Mouse (Mus musculus) neural tube, postnatal 0 days (tissue): Measurements from ENCODE around the gene Cldn7. TPM values are rescaled to one million over a fixed set of nuclear protein-coding genes. Genes with fewer than 3 reads are reported as not detected.
A peak's percentile ranks its signal among the peaks of the same experiment; 100 is the strongest.

Experiments used
- microRNA counts: library from miRNA; unstranded; fragments of <30 nt; microRNA quantifications from one replicate; lab custom pipeline; 2015
- microRNA-seq: library from miRNA; unstranded; fragments of <30 nt; microRNA quantifications from one replicate; pipeline ENCODE4, GENCODE M21; 2016
- polyA plus RNA-seq: library from polyadenylated mRNA; unstranded; fragments of >200 nt; fragmentation: Nextera tagmentation; extraction: Ambion mirVana; gene quantifications from 2 replicates; pipeline ENCODE4 v1.2.1, GENCODE M21; 2015

Cldn7 gene
- polyA plus RNA-seq, result not detected in 2 replicates

GRCm38 (mm10) chr11:69964650-69965270, at the start of gene Cldn7:
TSS of gene Cldn7 (plus strand) at chr11:69964779.

DNA sequence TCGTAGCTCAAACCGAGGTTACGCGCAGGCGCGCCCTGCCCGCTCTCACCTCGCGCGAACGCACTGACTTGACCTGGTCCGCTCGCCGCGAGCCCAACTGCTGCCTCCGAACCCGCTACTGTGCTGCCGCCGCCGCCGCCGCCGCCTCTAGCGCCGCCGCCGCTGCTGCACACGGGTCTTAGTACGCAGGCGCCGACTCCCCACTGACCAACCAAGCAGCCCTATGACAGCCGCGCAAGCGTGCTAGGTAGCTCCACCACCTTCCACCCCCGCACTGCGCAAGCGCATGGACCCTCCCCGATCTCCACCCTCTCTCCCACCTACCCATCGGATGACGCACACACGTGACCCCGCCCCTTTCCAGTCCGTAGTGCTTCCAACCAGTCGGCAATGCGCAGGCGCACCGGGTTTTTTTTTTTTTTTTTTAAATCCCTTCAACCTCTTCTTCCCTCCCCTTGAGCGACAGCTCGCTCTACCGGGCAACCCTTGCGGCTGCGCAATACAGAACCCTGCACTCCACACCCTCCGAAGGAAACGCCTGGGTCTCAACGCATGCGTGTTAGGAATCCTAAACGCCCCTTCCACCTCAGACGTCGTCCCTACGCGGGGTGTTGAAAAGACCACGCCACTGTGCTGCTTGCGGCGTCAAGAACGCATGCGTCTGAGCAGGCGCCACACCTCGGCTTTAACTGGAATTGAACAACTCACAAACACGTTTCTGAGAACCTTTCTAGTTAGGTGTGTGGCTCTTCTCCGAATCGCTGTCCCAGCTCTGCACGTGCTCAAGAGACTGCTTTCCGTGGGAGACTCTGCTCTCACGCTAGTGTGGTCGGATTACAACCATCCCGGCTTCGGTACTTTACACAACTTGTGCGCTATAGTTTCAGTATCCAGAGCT, 43.2 kb upstream of the Cldn7 start, which contains the start of gene Eif5a:
Gene Eif5a (minus strand): TSS at position 845 of the 898 bp plus-strand sequence.

DNA sequence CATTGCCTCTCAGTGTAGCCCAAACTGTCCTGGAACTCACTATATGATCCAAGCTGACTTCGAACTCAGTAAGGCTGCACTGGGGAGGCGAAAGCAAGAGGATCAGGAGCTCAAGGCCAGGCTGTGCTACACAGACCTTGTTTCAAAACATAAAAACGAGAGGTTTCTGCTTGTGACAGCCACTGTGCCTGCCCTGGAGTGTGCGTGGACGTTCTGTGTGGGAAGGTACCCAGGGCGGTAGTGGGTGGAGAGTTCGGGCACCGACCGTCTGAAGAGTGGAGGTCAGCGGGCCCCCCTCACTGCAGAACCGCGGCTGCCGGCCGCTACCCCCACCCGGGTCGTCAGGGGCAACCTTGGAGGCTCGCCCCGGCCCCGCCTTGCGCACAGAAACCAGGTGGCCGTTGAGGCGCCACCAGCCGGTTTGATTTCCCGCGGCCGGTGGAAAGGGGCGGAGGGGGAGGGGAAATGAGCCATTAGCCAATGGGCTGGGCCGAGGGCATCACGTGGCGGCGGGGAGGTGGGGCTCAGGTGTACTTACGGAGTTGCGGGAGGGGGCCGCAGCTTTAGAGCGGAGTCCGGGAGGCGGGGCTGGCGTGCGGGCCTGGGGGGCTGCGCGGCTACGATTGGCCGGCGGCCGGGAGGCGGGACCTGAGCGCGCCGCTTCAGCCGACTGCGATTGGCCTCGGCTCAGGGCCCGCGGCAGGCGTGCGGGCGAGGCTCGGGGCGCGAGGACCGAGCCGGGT, 29.3 kb upstream of the Cldn7 start, which contains the start of gene Ybx2:
Gene Ybx2 (plus strand): TSS at position 660 of the 743 bp plus-strand sequence.

GRCm38 (mm10) chr11:69948066-69948762, 16.4 kb upstream of the Cldn7 start, which contains the start of gene Slc2a4:
TSS of gene Slc2a4 (minus strand) at chr11:69948188.

DNA sequence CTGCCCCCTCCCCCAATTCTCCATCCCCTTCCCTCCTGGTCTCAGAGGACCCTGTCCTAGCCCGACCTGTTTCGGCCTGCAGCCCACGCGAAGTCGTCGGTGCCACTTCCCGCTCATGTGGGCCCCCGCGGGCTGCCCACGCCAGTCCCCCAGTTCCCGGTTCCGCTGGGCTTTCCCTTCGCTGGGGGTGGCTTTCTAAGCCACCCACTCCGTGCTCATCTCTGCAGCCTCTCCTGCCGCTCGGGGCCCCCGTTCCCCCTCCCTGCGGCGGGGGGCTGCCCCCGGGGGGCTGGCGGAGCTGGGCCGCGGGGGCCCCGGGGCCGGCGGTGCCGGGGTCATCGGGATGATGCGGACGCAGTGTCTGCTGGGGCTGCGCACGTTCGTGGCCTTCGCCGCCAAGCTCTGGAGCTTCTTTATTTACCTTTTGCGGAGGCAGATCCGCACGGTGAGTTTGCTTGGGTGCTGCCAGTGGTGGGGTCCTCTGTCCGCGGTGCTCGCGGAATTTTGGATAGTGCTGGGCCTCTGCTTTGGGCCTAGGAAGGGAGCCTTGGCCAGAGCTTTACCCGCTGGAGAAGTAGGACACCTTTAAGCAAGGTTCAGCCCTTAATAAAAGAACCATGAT, 16.7 kb downstream of the Cldn7 start, which contains the start of gene Ctdnep1:
Gene Ctdnep1 (plus strand): TSS at position 16 of the 622 bp plus-strand sequence.

GRCm38 (mm10) chr11:69982225-69982624, 17.6 kb downstream of the Cldn7 start, which contains the start of gene Elp5:
TSS of gene Elp5 (minus strand) at chr11:69982517.

DNA sequence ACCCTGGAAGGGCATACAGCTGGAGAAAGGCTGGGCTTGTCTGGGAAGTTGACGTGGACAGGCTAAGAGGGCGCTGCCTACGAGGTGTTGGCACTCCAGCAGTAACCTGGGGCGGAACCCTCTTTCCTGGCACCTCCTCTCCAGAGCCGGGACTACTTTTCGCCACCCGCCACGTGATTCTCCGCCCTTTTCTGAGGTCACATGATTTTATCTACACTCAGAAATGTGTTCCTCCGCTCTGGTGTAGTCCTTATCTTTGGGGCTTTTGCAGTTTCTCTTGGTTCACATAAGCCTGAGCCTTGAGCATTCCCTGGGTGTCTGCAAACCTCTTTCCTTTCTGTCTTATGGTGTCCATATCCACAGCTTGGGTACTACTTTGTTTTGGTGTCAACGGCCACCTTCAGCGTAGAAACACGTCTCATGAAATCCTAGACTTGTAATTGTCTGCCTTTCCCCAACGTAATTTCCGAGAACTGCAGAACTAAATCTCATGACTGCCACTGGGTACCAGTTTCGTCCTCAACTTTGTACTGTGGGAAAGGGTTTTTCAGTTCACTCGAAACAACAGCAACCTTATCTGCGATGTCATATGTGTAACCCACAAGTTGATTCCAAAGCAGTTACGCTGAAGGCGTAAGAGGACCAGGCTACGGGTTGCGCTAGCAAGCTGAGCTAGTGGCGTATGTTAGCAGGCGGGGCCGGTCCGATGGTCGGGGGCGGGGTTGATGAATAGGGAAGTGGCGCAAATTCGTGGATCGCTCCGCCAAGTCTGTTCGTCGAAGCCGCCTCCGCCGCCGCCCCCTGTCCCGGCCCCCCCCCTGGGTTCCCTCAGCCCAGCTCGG, 26.5 kb downstream of the Cldn7 start, which contains the start of gene Gabarap:
Gene Gabarap (plus strand): TSS at position 294 of the 842 bp plus-strand sequence.

GRCm38 (mm10) chr11:69995391-69995960, 30.9 kb downstream of the Cldn7 start, which contains the start of gene Phf23:
TSS of gene Phf23 (plus strand) at chr11:69995777.

GRCm38 (mm10) chr11:70000396-70000898, 35.9 kb downstream of the Cldn7 start, which contains the start of gene Dvl2:
TSS of gene Dvl2 (plus strand) at chr11:70000595.

DNA sequence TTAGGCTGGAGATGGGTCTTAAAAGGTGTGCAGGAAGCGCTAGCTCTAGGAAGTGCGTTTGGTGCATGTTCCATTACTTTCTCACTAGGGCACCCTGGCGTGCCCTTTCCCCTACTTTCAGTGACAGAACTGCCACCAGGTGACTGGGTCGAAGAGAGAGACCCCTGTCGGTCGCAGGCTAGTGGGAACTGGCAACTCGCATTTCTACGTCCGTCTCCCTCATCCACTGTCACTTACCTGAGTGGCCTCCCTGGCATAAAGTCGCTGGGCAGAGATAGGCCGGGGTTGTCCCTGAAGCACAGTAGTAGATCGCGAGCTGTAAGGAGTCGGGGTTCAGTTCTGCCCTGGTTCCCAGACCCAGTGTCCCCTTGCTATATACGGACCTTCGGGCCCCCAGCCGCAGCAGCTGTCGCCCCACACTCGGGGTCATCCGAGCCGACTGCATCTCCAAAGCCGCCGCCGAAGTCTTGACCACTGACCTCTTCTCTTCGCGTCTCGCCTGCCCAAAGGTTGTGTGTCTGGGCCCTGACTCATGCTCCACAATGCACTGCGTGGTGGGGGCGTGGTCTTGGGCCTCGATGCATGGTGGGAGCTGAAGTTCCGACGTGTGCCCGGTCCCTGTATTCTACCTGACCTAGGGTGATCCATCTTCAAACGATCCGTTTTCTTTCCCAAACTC, 50.4 kb downstream of the Cldn7 start, which contains the start of gene Acadvl:
Gene Acadvl (minus strand): TSS at position 532 of the 679 bp plus-strand sequence.

GRCm38 (mm10) chr11:70016669-70017068, 52.1 kb downstream of the Cldn7 start, which contains the start of gene Dlg4:
TSS of gene Dlg4 (plus strand) at chr11:70016942.

MicroRNAs within 50 kb of the gene (microRNA counts, 519-probe panel; counts per million panel counts)
- microRNA mmu-miR-324-3p (lab: Ali Mortazavi, UCI) (40.5 counts per million), microRNA mmu-miR-324-5p (lab: Ali Mortazavi, UCI) (4,244 counts per million, percentile 39 among the panel's probes with 10 or more counts)

Small RNA genes lying within 50 kb of the gene (microRNA-seq; reads per million reads assigned to microRNA genes)
- gene Gm44349 (not detected), gene Mir324 (3,694 reads per million, percentile 89 among the genes with 10 or more reads in this experiment)

Other genes with a start within 250 kb of the Cldn7 start
- 9.6 and 10.9 TPM in 2 replicates for gene Polr2a, start 206.1 kb upstream of the Cldn7 start, polyA plus RNA-seq
- 0.09 and 0.15 TPM in 2 replicates for gene Slc35g3, start 202.8 kb upstream of the Cldn7 start, polyA plus RNA-seq
- gene Zbtb4, start 198.9 kb upstream of the Cldn7 start, polyA plus RNA-seq, result 4.9 and 6.8 TPM in 2 replicates
- 1.3 and 1.5 TPM in 2 replicates for gene Chrnb1, start 168.8 kb upstream of the Cldn7 start, polyA plus RNA-seq
- 7.1 and 8.5 TPM in 2 replicates for gene Fgf11, start 162.9 kb upstream of the Cldn7 start, polyA plus RNA-seq
- gene Tmem102, start 159.2 kb upstream of the Cldn7 start, polyA plus RNA-seq, result 1.2 and 1.6 TPM in 2 replicates
- gene Gm39566, start 149.5 kb upstream of the Cldn7 start, polyA plus RNA-seq, result not detected in 2 replicates
- gene Spem2, start 146.3 kb upstream of the Cldn7 start, polyA plus RNA-seq, result not detected in 2 replicates
- gene Spem1, start 142.6 kb upstream of the Cldn7 start, polyA plus RNA-seq, result not detected in 2 replicates
- gene Nlgn2, start 127.0 kb upstream of the Cldn7 start, polyA plus RNA-seq, result 25.7 and 29.7 TPM in 2 replicates
- gene Tmem256, start 126.3 kb upstream of the Cldn7 start, polyA plus RNA-seq, result 452 and 485 TPM in 2 replicates
- gene Plscr3, start 118.4 kb upstream of the Cldn7 start, polyA plus RNA-seq, result 32.3 and 33.8 TPM in 2 replicates
- 0.15 TPM in 1 of 2 replicates, not detected in the other for gene Tnk1, start 106.0 kb upstream of the Cldn7 start, polyA plus RNA-seq
- gene Tmem95, start 86.8 kb upstream of the Cldn7 start, polyA plus RNA-seq, result not detected in 2 replicates
- gene Kctd11, start 83.4 kb upstream of the Cldn7 start, polyA plus RNA-seq, result 2.1 and 2.2 TPM in 2 replicates
- gene Acap1, start 69.2 kb upstream of the Cldn7 start, polyA plus RNA-seq, result 0.10 and 0.15 TPM in 2 replicates
- gene 2810408A11Rik, start 63.8 kb upstream of the Cldn7 start, polyA plus RNA-seq, result 3.0 and 3.2 TPM in 2 replicates
- 13.0 and 19.0 TPM in 2 replicates for gene Neurl4, start 63.7 kb upstream of the Cldn7 start, polyA plus RNA-seq
- gene Gps2, start 50.9 kb upstream of the Cldn7 start, polyA plus RNA-seq, result 48.2 and 58.8 TPM in 2 replicates
- gene Eif5a, start 42.8 kb upstream of the Cldn7 start, polyA plus RNA-seq, result 1,029 and 1,041 TPM in 2 replicates
- 3.5 and 5.2 TPM in 2 replicates for gene Ybx2, start 29.0 kb upstream of the Cldn7 start, polyA plus RNA-seq
- gene Slc2a4, start 16.6 kb upstream of the Cldn7 start, polyA plus RNA-seq, result 8.9 and 9.0 TPM in 2 replicates
- gene Ctdnep1, start 16.4 kb downstream of the Cldn7 start, polyA plus RNA-seq, result 32.8 and 41.1 TPM in 2 replicates
- 161 and 162 TPM in 2 replicates for gene Elp5, start 17.7 kb downstream of the Cldn7 start, polyA plus RNA-seq
- gene Gabarap, start 26.4 kb downstream of the Cldn7 start, polyA plus RNA-seq, result 532 and 552 TPM in 2 replicates
- 41.5 and 47.4 TPM in 2 replicates for gene Phf23, start 31.0 kb downstream of the Cldn7 start, polyA plus RNA-seq
- gene Dvl2, start 35.8 kb downstream of the Cldn7 start, polyA plus RNA-seq, result 16.9 and 19.7 TPM in 2 replicates
- 67.1 and 67.9 TPM in 2 replicates for gene Acadvl, start 50.6 kb downstream of the Cldn7 start, polyA plus RNA-seq
- gene Dlg4, start 52.2 kb downstream of the Cldn7 start, polyA plus RNA-seq, result 23.8 and 24.9 TPM in 2 replicates
- gene Asgr1, start 89.3 kb downstream of the Cldn7 start, polyA plus RNA-seq, result 4.8 and 7.3 TPM in 2 replicates
- 0.28 TPM in 1 of 2 replicates, not detected in the other for gene Asgr2, start 127.9 kb downstream of the Cldn7 start, polyA plus RNA-seq
- 0.69 and 0.70 TPM in 2 replicates for gene Mgl2, start 165.6 kb downstream of the Cldn7 start, polyA plus RNA-seq
- 0.71 and 2.0 TPM in 2 replicates for gene Clec10a, start 191.4 kb downstream of the Cldn7 start, polyA plus RNA-seq
- gene Slc16a11, start 248.0 kb downstream of the Cldn7 start, polyA plus RNA-seq, result 19.5 and 20.3 TPM in 2 replicates